Mouse (Mus musculus): Measurements from ENCODE around the gene Terf2ip. TPM values are rescaled to one million over a fixed set of nuclear protein-coding genes. Genes with fewer than 3 reads are reported as not detected.

Gene Terf2ip
- total and polyA plus RNA-seq, 2 experiments from 2014 or later = 11.2 to 14.2 TPM

DNA sequence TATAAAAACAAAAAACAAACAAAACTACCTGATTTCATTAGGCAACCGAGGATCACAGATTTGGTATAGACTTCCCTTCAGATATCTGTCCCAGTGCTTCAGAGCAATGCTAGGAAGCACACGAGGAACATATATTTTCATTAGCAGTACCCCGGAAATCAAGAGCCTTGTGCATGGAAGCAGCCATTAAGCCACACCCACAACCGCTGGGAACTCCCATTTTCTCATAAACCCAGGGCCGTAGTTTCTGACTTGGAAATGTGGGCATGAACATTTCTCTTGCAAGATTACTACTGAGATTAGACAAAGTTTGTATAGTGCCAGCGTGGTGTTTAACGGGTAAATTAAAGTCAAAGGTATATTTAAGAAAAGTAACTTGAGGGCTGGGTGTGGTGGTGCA lies 1.6 kb upstream of the Terf2ip start:
- DNase-seq (ENCODE audit: low spot score) = no peak
- ATAC-seq (ENCODE audit: insufficient read depth, low read depth) = no peak
- Histone ChIP-seq H3K4me2 (ENCODE audit: low read depth, low read length) (no peak overlapping the region), H3K36me3 (replicated peaks; ENCODE audit: control insufficient read depth, insufficient read depth, low read length) (peaks cover 11% of the 10 kb centered on the region; the same call in 1 of the 2 replicates), H3K4me1 (ENCODE audit: control insufficient read depth, insufficient read depth) (peaks cover 18% of the 10 kb centered on the region), H3K27ac (ENCODE audit: low read depth) (no peak overlapping the region), H3K4me3 (ENCODE audit: low read depth, low read length) (no peak overlapping the region), H3K9me3 (replicated peaks; ENCODE audit: control insufficient read depth, low read length) (no peaks in the 10 kb centered on the region), H3K27me3 (ENCODE audit: control insufficient read depth, insufficient read depth, low read length) (no peaks in the 10 kb centered on the region), H3K9ac (replicated peaks; ENCODE audit: low read depth, low read length) (no peak overlapping the region)
- TF ChIP-seq EP300 (IDR thresholded peaks at IDR 0.05; ENCODE audit: low read depth) (no peak), CTCF (IDR thresholded peaks at IDR 0.05; ENCODE audit: low read depth) (no peak)
- WGBS = 90% methylated on average over 7 of the region's 7 CpGs

DNA sequence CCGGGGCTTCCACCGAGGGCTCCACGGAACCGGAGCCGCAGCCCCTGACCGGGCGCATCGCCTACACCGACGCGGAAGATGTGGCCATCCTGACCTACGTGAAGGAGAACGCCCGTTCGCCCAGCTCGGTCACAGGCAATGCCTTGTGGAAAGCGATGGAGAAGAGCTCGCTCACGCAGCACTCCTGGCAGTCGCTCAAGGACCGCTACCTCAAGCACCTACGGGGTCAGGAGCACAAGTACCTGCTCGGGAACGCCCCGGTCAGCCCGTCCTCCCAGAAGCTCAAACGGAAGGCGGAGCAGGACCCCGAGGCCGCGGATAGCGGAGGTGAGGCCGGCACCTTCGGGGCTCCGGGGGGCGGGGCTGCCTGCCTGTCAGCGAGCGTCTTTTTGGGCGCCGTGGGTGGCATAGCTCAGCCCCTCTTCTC lies 631 bp downstream of the Terf2ip start:
- no peaks in the 10 kb centered on the region for H3K9me3 ChIP-seq (replicated peaks; ENCODE audit: control insufficient read depth, low read length)
- H3K4me1 ChIP-seq (ENCODE audit: control insufficient read depth, insufficient read depth) = peaks cover 18% of the 10 kb centered on the region
- peak overlapping the region; percentile 75 for H3K27ac ChIP-seq (ENCODE audit: low read depth)
- DNase-seq (ENCODE audit: low spot score) (no peak), ATAC-seq (ENCODE audit: insufficient read depth, low read depth) (peak; percentile 33; the same call in 1 of the 2 replicates)
- TF ChIP-seq CTCF (IDR thresholded peaks at IDR 0.05; ENCODE audit: low read depth) (no peak), EP300 (IDR thresholded peaks at IDR 0.05; ENCODE audit: low read depth) (no peak)
- H3K4me2 ChIP-seq (ENCODE audit: low read depth, low read length) = peak overlapping the region; percentile 94
- no peaks in the 10 kb centered on the region for H3K27me3 ChIP-seq (ENCODE audit: control insufficient read depth, insufficient read depth, low read length)
- H3K9ac ChIP-seq (replicated peaks; ENCODE audit: low read depth, low read length) = peak overlapping the region; percentile 78
- H3K4me3 ChIP-seq (ENCODE audit: low read depth, low read length) = peak overlapping the region; percentile 78
- under 1% methylated on average over 40 of the region's 40 CpGs for WGBS
- H3K36me3 ChIP-seq (replicated peaks; ENCODE audit: control insufficient read depth, insufficient read depth, low read length) = peaks cover 8% of the 10 kb centered on the region; the same call in 1 of the 2 replicates

DNA sequence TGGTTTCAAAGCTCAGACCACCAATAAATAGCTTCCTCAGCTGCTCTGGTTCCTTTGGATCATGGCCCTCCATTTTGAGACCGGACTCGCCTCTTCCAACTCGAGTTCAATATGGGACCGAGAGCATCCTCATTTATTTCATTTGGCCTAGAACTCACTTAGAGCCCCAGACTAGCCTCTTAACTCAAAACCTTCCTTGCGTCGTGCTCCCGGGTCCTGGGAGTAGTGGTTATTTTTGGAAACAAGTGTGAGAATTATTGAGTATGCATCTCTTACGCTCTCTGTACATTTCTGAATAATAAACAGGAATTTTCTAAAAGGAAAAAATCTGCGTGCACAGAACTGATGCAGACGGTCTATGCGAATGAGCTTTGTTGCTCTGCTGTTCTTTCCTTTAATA lies 3.7 kb downstream of the Terf2ip start, which contains the start of gene Gm6793:
Gene Gm6793 (minus strand): TSS at position 101 of the 400 bp plus-strand sequence.
- no peak for ATAC-seq (ENCODE audit: insufficient read depth, low read depth)
- Histone ChIP-seq H3K9ac (replicated peaks; ENCODE audit: low read depth, low read length) (no peak within 1 kb of the TSS), H3K4me2 (ENCODE audit: low read depth, low read length) (no peak within 1 kb of the TSS), H3K9me3 (replicated peaks; ENCODE audit: control insufficient read depth, low read length) (no peaks in the 10 kb centered on the region), H3K36me3 (replicated peaks; ENCODE audit: control insufficient read depth, insufficient read depth, low read length) (peaks cover 34% of the 10 kb centered on the region), H3K4me3 (ENCODE audit: low read depth, low read length) (no peak within 1 kb of the TSS), H3K27me3 (ENCODE audit: control insufficient read depth, insufficient read depth, low read length) (no peaks in the 10 kb centered on the region), H3K4me1 (ENCODE audit: control insufficient read depth, insufficient read depth) (peaks cover 18% of the 10 kb centered on the region), H3K27ac (ENCODE audit: low read depth) (no peak within 1 kb of the TSS)
- 84% methylated on average over 11 of the region's 11 CpGs for WGBS
- no peak for DNase-seq (ENCODE audit: low spot score)
- TF ChIP-seq CTCF (IDR thresholded peaks at IDR 0.05; ENCODE audit: low read depth) = no peak

DNA sequence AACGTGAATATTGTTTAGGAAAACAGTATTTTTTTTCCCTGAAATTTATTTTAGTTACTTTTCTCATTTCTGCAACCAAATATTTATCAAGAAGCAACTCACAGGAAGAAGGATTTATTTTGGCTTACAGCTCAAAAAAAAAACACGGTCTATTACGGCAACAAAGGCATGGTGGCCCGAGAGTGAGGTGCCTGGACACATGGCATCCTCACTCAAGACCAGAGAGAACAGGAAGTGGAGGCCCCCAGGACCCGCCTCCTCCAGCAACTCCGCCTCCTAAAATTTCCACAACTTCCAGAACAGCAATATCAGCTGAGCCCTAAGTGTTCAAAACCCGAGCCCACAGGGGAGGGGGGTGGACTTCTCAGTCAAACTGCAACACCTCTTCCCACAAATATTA lies 18.3 kb downstream of the Terf2ip start:
- Histone ChIP-seq H3K9ac (replicated peaks; ENCODE audit: low read depth, low read length) (no peak overlapping the region), H3K4me3 (ENCODE audit: low read depth, low read length) (no peak overlapping the region), H3K9me3 (replicated peaks; ENCODE audit: control insufficient read depth, low read length) (no peaks in the 10 kb centered on the region), H3K27me3 (ENCODE audit: control insufficient read depth, insufficient read depth, low read length) (no peaks in the 10 kb centered on the region), H3K4me2 (ENCODE audit: low read depth, low read length) (no peak overlapping the region), H3K27ac (ENCODE audit: low read depth) (no peak overlapping the region), H3K36me3 (replicated peaks; ENCODE audit: control insufficient read depth, insufficient read depth, low read length) (no peaks in the 10 kb centered on the region), H3K4me1 (ENCODE audit: control insufficient read depth, insufficient read depth) (no peaks in the 10 kb centered on the region)
- DNase-seq (ENCODE audit: low spot score) = no peak
- 71% methylated on average over 7 of the region's 7 CpGs for WGBS
- ATAC-seq (ENCODE audit: insufficient read depth, low read depth) = no peak
- TF ChIP-seq EP300 (IDR thresholded peaks at IDR 0.05; ENCODE audit: low read depth) (no peak), CTCF (IDR thresholded peaks at IDR 0.05; ENCODE audit: low read depth) (no peak)

DNA sequence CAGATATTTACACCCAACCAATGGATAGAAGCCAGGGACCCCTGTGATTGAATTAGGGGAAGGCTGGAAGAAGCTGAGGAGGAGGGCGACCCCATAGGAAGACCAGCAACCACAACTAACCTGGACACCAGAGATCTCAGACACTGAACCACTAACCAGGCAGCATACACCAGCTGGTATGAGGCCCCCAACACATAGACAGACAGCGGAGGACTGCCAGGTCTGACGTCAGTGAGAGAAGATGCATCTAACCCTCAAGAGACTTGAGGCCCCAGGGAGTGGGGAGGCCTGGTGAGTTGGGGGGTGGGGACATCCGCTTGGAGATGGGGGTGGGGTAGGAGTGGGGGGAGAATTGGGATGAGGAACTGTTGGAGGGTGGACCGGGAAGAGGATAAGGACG lies 19.5 kb downstream of the Terf2ip start:
- Histone ChIP-seq H3K27me3 (ENCODE audit: control insufficient read depth, insufficient read depth, low read length) (no peaks in the 10 kb centered on the region), H3K9ac (replicated peaks; ENCODE audit: low read depth, low read length) (no peak overlapping the region), H3K27ac (ENCODE audit: low read depth) (no peak overlapping the region), H3K4me1 (ENCODE audit: control insufficient read depth, insufficient read depth) (no peaks in the 10 kb centered on the region), H3K36me3 (replicated peaks; ENCODE audit: control insufficient read depth, insufficient read depth, low read length) (no peaks in the 10 kb centered on the region), H3K9me3 (replicated peaks; ENCODE audit: control insufficient read depth, low read length) (no peaks in the 10 kb centered on the region), H3K4me3 (ENCODE audit: low read depth, low read length) (no peak overlapping the region), H3K4me2 (ENCODE audit: low read depth, low read length) (no peak overlapping the region)
- ATAC-seq (ENCODE audit: insufficient read depth, low read depth) (no peak), DNase-seq (ENCODE audit: low spot score) (no peak)
- 53% methylated on average over 6 of the region's 6 CpGs for WGBS
- TF ChIP-seq EP300 (IDR thresholded peaks at IDR 0.05; ENCODE audit: low read depth) (no peak), CTCF (IDR thresholded peaks at IDR 0.05; ENCODE audit: low read depth) (no peak)

DNA sequence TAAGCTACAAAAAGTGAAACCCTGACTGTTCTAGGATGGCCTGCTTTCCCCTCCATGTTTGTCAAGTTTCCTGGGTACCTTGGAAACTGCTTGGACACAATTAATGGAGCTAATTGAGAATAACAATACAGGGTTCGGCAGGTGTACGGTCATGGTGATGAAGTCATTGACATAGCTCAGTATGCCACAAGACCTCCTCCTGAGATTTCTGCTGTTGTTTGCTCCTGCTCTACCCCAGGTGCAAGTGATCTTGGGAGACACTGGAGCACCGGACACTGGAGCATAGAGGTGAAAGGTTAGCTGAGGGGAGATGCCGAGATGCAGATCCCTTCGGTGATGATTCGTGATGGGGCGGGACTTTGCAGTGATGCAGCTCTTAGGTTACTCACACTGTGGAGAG lies 21.9 kb downstream of the Terf2ip start:
- H3K9ac ChIP-seq (replicated peaks; ENCODE audit: low read depth, low read length) = no peak overlapping the region
- no peak overlapping the region for H3K4me3 ChIP-seq (ENCODE audit: low read depth, low read length)
- DNase-seq (ENCODE audit: low spot score) = no peak
- no peaks in the 10 kb centered on the region for H3K4me1 ChIP-seq (ENCODE audit: control insufficient read depth, insufficient read depth)
- H3K27ac ChIP-seq (ENCODE audit: low read depth) = no peak overlapping the region
- H3K4me2 ChIP-seq (ENCODE audit: low read depth, low read length) = no peak overlapping the region
- no peaks in the 10 kb centered on the region for H3K36me3 ChIP-seq (replicated peaks; ENCODE audit: control insufficient read depth, insufficient read depth, low read length)
- no peak for ATAC-seq (ENCODE audit: insufficient read depth, low read depth)
- no peaks in the 10 kb centered on the region for H3K9me3 ChIP-seq (replicated peaks; ENCODE audit: control insufficient read depth, low read length)
- no peaks in the 10 kb centered on the region for H3K27me3 ChIP-seq (ENCODE audit: control insufficient read depth, insufficient read depth, low read length)
- TF ChIP-seq EP300 (IDR thresholded peaks at IDR 0.05; ENCODE audit: low read depth) (no peak), CTCF (IDR thresholded peaks at IDR 0.05; ENCODE audit: low read depth) (no peak)
- WGBS = 56% methylated on average over 7 of the region's 7 CpGs
